Mouse (Mus musculus): Measurements from ENCODE around the gene Hoxc5.

DNA sequence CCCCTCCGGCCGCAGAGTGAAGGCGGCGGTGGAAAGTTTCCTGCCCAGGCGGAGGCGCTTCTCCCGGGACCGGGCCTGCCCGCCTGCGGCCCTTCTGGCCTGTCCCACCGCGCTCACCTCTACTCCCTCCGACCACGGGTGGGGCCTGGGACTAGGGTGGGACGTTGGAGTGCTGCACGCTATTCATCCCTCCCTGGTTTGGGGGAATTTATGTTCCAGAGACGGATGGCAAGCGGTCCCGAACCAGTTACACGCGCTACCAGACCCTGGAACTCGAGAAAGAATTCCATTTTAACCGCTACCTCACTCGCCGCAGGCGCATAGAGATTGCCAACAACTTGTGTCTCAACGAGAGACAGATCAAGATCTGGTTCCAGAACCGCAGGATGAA, 47.8 kb downstream of the Hoxc5 start:
- TF ChIP-seq CTCF (IDR thresholded peaks at IDR 0.05; ENCODE audit: low read depth), result no peak
- no peak for TF ChIP-seq EP300 (IDR thresholded peaks at IDR 0.05; ENCODE audit: low read depth)

Data from heart, postnatal 0 days (tissue).